Mouse (Mus musculus) spleen, adult 10 weeks (tissue): ENCODE data around the gene Mrps9. TPM values are rescaled to one million over a fixed set of nuclear protein-coding genes. Genes with fewer than 3 reads are reported as not detected.

Source experiments
- polyA plus RNA-seq: library from polyadenylated mRNA; stranded (reverse); fragments of 350-450 nt; fragmentation: Illumina TruSeq; extraction: RNeasy Lipid Tissue Mini Kit (QIAGEN cat#74804); gene quantifications from one replicate; pipeline ENCODE4 v1.2.3, GENCODE M21; 2015; ENCODE audit warnings: low replicate concordance; ENCODE audit not compliant: insufficient read depth

The Mrps9 gene
- polyA plus RNA-seq: 45.2 TPM

DNA sequence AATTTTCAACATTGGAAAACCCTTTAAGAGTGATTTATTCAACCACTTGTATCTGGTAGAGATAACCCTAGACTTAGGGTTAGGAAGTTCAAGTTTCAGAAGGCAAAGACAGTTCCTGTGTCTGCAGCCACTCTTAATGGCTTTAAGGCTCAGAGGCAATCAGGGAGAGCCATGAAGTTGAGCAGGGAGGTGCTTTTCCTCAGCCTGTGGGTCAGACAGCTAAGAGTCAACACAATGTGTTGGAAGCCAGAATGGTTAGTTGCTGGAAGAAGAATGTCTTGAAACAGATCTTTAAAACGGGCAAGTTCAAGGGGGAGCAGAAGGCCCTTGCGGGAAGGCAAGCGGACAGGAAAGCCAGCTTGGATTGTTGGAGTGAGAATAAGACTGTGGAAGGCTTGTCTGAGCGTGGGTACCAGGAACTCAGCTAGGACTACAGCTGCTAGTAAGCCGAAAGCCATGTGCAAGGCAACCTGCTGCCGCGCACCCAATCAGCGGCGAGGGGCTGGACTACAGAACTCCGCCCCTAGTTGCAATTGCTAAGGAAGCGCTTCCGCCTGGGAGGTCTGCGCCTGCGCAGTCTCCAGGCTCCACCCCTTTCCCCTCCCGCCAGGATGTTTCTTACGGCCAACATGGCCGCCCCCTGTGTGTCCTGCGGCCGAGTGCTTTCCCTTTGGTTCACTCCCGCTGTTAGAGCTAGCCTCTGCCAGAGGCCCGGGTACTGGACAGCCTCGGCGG, at the start of gene Mrps9:
Gene Mrps9, plus strand, starts transcription at position 571 of the 735 bp plus-strand sequence.

DNA sequence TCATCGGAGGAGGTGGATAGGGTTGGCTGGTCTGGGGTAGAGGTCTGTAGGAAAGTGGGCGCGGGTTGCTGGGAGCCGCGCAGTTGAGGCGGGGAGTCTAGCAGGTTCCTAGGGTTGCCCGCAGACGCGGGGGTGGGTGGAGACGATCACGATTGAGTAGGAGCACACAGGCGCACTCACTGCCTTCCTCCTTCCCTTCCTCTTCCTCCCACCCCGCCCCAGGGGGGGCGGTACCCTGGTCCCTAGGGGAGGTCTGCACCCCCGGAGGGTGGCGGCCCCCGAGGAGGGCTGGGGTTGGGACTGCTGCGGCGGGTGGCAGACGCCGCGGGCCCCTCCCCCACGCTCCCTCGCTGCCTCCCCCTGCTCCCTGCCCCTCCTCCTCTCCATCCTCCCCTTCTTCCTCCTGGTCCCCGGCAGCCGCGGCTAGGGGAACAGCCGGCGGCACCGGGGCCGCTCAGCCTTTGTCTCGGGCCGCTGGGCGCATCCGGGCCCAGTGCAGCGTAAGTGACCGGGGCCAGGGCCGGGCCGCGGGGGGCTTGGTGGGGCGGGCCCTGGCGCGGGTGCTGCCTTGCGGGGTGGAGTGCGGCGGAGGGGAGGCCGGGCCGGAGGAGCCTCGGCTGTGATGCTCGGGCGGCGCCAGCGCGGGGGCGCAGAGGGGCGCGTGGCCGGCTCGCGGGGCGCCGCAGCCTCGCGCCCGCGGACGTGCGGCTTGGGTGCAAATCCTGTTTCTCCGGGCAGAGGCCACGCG, 101.9 kb downstream of the Mrps9 start, which contains the start of gene Gpr45:
Gene Gpr45, plus strand, starts transcription at position 139 of the 748 bp plus-strand sequence.

Other genes starting within 250 kb of the Mrps9 start
- not detected for gene Pou3f3, start 155.5 kb upstream of the Mrps9 start, polyA plus RNA-seq
- 0.26 TPM for gene Gpr45, start 101.6 kb downstream of the Mrps9 start, polyA plus RNA-seq
- gene Tgfbrap1, start 247.4 kb downstream of the Mrps9 start, polyA plus RNA-seq: 21.4 TPM
- gene AI597479, start 247.5 kb downstream of the Mrps9 start, polyA plus RNA-seq: 21.1 TPM